Mouse (Mus musculus) layer of hippocampus, adult 18-20 months (tissue): ENCODE measurements around the gene Vdac1. TPM values are rescaled to one million over a fixed set of nuclear protein-coding genes. Genes with fewer than 3 reads are reported as not detected.

Source experiments
- DNase-seq, 2 experiments: peaks; one replicate each; pipeline ENCODE4 v3.0.0; 2022; ENCODE audit warnings: low spot score in 2 of 2
- long read RNA-seq: library from polyadenylated mRNA; stranded (forward); transcript quantifications from one replicate; pipeline ENCODE4 v2.0.0, GENCODE M21; 2021
- total RNA-seq, 2 experiments: library from RNA; stranded (reverse); gene quantifications; 2 replicates each; pipeline ENCODE4 v1.2.3; 2021

Gene Vdac1
- total RNA-seq: 100 to 1,000 TPM; 522 to 543 TPM
- long read RNA-seq, transcript Vdac1-202 (9 exons, 2,022 nt): major isoform, 82 of 129 reads
- long read RNA-seq, partial matches to known transcripts: 38 of 129 reads
- long read RNA-seq, other reads (novel, unspliced or antisense): 6 of 129 reads

- DNase-seq: peak; percentile 88 to 90
Measured at GRCm38 (mm10) chr11:52360471-52361277, at the start of gene Vdac1. Gene Vdac1, plus strand, starts transcription at chr11:52360860.

DNA sequence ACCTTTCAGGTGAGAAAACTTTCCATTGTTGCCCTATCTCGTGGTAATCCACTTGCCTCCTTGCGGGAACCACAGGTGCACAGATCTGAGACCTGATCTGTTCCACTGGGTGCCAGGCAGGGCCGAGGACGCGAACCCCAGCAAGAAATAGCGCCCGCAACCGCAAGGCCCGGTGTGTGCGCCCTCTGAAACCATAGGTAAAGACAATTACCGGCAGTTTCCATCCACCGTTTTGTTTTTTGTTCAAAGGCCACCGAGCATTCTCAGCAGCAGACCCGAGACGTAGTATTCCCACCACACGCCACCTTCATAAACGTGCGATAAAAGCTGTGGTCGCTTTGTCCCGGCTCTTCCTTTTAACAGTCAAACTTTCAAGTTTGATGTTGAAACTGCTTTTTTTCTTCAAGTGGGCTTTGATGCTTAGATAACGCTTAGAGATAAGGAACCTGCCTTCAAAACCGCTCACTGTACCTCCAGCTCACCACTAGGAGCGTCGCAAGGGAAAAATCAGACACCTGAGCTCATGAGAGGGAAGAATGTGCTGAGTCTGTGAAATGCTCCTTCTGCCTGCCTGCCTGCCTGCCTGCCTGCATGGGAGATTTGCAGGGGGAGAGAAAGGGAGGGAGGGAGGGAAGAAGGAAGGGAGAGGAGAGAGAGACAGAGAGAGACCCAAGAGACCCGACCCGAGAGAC, 46.4 kb upstream of the Vdac1 start:
- no peak for DNase-seq

- no peak for DNase-seq
Measured at GRCm38 (mm10) chr11:52318445-52318844, 42.2 kb upstream of the Vdac1 start.

DNA sequence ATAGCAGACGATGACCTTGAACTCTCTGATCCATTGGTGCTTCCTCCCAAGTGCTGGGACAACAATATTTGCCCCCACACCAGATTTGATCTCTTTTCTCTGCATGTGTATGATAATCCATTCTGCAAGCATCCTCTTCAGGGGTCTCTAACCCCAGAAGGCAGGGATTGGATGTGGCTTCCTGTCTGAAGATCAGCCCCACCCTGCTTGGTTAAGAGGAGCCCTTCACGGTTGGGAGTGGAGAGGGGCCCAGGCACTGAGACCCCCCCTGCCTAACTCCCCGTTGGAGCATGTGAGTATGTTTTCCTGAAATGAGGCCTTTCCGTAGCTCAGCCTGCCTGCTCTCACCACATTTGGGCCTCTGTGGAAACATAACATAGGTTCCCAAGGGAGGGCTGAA, 41.0 kb upstream of the Vdac1 start:
- no peak for DNase-seq

- DNase-seq: no peak
Measured at GRCm38 (mm10) chr11:52320529-52320928, 40.1 kb upstream of the Vdac1 start.

GRCm38 (mm10) chr11:52321540-52321939, 39.1 kb upstream of the Vdac1 start:
- no peak for DNase-seq

DNA sequence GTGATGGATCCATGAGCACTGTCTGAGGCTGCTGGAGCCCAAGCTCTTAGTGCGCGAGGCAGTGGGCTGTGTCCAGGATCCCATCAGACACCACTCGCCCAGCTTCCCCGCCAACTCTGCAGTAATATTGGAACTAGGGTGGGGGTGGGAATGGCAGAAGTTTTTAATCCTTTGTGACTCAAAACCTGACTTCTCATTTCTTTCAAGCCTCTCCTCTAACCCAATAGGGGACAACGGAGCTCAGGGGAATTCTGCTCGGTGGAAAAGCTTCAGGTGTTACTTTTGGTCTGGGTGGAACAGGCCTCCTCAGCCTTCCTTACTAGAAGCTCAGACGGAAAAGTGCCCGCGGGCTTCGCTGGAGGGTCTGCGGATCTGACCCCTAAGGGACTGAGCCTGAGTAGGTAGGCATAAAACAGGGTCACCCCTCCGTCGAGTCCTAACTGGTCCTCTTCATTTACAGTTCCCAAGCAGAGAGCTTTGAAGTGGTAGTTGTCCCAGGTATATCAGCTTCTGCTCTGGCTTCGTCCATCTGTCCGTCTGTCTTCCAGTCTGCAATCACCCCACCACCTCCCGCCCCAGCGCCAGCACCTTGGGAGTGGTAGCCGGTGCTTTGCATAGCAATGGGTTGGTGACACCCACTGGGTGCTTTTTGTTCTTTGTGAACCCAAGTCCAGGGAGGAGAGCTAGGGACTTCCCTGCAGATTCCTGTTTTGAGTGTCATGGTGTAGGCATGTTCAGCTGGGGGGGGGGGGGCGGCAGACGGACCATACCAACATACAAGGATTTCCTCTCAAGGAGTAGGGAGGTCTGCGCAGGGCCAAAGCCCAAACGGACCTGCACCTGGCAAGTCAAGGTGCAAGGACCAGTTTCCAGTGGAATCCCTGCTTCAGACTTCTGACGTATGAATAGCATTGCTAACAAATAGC, 36.0 kb upstream of the Vdac1 start:
- no peak for DNase-seq

DNA sequence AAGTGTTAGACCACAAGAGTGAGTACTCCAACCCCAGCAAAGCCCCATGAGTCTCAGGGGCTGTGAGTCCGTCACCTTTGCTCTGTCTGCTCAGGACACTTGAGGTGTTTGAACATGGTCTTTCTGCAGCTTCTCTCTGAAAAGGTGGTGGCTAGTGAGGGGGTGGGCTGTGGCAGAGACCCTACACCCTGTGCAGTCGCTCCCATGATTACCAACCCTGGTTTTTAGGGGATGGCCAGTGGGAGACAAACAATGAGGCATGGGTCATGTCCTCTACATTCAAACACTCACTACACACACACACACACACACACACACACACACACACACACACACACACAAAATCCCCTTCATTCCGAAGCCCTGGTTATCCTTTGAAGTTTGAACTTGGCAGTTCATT, 33.3 kb upstream of the Vdac1 start:
- no peak for DNase-seq

DNA sequence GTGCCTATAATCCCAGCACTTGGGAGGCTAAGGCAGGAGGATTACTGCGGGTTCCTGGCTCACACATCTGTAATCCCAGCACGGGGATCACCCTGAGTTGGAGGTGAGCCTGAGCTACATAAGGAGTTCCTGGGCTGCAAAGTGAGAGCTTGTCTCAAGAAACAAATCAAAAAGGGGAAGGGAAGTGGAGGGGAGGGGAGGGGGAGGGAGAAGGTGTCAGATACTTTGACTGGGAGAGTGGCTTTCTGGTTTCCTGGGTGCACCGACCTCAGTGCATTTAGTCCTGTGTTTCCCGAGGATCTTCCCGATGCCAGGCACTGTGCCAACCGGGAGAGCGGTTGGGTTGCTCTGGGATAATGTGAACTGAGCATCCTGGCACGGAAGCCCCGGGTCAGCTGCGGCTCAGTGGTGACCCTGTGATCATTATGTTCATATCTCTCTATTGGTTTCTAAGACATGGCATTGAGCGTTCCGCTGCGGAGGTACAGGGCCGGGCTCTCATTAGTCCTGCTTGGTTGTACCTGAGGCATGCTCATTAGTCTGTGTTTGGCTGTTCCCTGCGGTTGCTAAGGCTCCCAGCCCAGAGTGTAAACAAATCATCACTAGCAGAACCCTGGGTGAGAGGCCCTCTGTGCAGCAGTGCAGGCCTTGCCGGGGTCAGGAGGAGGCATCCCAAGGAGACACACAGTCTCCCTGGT, 28.1 kb upstream of the Vdac1 start:
- DNase-seq: peak in 1 of 2 experiments; percentile 17

- DNase-seq: peak; percentile 46 to 66
Measured at GRCm38 (mm10) chr11:52333616-52334015, 27.0 kb upstream of the Vdac1 start.

DNA sequence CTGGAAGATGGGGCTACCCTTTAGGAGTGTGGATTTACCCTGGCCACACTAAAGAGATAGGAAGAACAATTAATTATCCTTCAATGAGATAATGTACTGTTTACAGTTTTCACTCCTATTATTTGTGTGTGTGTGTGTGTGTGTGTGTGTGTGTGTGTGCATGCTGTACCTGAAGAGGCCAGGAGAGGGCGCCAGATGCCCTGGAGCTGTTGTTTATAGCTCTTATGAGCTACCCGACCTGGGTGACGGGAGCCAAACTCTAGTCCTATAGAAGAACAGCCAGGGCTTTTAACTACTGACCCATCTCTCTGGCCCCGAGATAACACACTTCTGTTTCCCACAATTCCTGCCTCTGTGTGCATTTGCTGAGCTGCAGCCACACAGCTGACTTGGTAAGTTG, 25.4 kb upstream of the Vdac1 start:
- DNase-seq: no peak

GRCm38 (mm10) chr11:52335924-52336323, 24.7 kb upstream of the Vdac1 start:
- DNase-seq: peak; percentile 54 to 63

- no peak for DNase-seq
Measured at GRCm38 (mm10) chr11:52337651-52338295, 22.9 kb upstream of the Vdac1 start.

- DNase-seq: no peak
Measured at GRCm38 (mm10) chr11:52338351-52338750, 22.3 kb upstream of the Vdac1 start.

DNA sequence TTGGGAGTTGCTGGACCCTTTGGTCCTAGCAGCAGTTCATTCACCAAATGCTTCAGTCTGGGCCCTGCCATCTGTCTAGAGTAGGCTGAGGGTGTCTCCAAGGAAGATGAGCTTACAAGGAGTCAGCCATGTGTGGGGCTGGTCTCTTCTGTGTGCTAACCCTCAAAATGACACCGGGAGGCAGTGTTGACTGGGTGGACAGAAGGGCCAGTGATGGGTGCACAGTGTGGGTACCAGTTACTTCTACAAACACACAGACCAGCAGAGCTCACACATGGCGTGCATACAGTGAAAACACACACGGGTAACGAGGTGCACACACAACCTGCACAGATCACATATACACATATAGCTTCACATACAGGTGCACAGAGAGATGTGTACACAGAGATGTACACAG, 21.6 kb upstream of the Vdac1 start:
- DNase-seq: no peak

- DNase-seq: no peak
Measured at GRCm38 (mm10) chr11:52339512-52339911, 21.1 kb upstream of the Vdac1 start.

DNA sequence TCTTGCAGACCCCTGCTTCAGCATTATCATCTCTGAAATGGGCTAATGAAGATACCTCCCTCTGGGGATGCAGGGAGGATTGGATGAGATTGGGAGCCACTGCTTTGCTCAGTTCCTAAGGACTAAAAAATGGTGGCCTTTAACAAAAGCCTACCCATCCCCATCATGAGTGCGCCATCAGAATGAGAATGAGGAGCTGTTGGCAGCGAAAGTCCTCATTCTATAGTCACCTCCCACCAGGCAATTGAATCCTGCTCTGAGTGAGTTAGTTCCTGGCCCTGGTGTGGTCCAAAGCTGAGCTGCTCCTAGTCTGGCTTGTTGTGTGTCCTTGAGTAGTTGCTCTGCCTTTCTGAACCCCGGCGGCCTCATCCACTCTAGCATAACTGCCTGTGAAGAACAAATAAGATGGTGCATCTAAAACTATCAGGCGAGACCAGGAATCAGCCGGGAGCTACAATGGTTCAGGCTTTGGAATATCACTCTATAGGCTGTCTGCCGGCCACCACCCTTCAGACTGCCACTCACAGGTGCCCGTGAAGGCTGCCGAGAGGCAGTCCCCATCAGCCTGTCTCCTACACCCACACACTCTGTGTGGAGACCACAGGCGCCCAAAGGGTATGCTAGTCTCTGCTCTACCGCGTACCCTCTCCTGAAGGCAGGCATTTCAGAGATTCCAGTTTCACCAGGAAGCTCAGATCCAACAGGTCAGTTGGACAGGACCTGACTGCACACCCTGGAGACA, 20.4 kb upstream of the Vdac1 start:
- no peak for DNase-seq

DNA sequence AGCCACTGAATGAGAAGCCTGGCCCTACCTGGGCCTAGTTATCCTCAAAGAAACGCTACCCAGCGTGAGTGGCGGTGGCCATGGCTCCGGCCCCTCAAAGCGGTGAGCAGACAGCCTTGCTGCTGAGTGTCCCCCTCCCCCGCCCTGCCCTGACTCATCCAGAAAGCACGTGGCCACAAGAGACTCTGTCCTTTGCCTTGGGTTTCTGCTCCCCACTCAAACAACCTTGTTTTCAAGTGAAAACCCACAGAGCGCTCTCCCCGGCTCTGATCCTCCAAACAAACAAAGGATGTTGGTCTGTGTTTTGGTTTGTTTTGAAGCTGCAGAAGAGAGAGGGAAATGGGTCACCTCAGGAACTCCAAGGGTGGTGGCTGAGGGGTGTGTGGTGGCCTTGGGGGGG, 19.7 kb upstream of the Vdac1 start:
- DNase-seq: no peak

DNA sequence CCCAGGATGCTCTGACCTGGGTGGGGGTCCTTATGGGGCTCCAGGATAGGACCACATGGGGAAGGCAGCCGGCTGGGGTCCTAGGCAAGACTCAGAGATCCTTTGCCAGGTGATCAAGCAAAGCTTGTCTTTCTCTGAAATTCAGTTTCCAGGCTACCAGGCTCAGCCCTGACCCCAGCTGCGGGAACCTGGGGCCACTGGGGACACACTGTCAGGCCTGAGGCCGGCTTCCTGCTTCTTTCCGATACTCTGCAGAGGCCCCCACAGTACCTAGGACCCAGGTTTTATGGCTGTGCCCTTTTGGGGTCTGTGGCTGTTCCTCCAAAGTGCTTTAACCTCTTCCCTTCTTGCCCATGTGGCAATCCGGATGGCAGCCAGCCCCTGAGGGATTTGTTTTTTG, 19.2 kb upstream of the Vdac1 start:
- DNase-seq: no peak

- no peak for DNase-seq
Measured at GRCm38 (mm10) chr11:52342296-52342695, 18.4 kb upstream of the Vdac1 start.
